Mouse (Mus musculus): ENCODE measurements around the gene Mlycd.

The Mlycd gene

DNA sequence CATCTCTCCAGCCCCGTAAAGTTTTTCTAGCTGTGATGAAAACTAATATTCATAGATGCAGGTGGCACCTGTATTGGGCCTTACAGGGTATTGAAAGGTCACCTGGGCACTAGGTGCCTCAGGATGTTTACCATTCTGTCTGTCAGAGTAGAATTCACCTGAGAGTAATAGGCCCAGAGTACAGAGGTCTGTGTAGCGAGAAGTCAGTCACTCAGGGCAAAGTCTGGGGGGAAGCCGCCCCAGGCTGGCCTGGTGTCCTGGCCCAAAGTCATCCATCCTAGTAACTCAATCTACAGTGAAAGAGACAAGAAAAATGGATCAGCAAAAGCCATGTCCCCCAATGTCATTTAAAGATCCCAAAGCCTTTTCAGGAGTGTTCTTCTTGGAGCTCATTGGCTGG, 6.2 kb downstream of the Mlycd start:
- no peak for DNase-seq (ENCODE audit: inconsistent age in 2 of 2, low spot score in 1 of 2)

GRCm38 (mm10) chr8:119403912-119404311, 9.2 kb downstream of the Mlycd start:
- DNase-seq (ENCODE audit: inconsistent age in 2 of 2, low spot score in 1 of 2) = no peak

DNA sequence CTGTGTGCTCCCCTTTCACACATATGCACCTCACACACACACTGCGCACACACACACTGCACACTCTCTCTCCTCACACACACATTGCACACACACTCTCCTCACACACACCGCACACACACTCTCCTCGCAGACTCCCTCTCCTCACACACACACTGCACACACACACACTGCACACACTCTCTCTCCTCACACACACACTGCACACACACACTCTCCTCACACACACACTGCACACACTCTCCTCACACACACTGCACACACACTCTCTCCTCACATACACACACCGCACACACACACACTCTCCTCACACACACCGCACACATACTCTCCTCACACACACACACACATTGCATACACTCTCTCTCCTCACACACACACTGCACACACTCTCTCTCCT, 10.0 kb downstream of the Mlycd start:
- DNase-seq (ENCODE audit: inconsistent age in 2 of 2, low spot score in 1 of 2) = no peak

DNA sequence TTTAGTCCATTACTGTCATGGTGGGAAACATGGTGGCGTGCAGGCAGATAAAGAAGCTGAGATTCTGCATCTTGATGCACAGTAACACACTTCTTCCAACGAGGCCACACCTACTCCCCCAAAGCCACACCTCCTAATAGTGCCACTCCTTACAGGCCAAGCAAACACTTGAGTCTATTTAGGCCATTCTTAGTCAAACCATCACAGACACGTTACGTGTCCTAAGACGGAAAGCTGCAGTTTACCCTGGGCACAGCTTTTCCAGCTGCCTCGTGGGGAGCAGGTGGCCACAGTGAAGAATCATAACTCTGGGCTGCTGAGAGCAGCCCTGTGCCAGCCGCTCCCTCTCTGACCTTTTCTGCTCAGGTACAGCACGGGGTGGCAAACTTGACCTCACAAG, 13.6 kb downstream of the Mlycd start:
- DNase-seq (ENCODE audit: inconsistent age in 2 of 2, low spot score in 1 of 2) = no peak

DNA sequence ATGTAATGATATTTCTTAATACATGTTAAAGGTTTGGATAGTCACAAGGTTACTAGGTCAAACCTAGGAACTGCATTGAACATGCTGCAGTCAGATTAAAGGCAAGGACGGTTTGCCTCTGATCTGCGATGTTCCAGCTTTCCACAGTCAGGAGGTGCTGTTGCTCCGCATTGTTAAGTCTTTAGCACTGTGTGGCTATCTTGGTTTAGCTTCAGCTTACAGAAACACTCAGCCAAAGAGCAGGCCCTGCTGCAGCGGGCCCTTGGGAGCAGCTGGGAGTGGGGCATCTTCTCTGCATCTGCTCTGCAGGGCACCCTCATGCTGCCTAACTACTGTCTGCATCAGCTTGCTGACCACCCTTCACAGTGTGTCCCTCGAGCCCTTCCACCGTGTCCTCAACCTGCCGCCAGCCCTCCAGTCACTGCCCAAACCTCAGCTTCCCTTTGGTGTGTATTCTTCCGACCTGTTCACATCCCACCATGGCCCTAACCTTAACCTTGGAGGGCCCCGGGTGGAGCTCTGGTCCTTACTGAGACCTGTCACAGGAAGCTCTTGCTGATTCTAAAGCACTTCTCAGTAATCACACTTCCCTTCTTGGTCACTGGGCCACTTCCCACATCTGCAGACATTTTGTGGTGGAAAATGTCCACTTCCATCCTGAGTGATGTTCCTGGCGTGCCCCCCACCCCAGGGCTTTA, 17.5 kb downstream of the Mlycd start:
- peak in 1 of 2 experiments; percentile 61 for DNase-seq (ENCODE audit: inconsistent age in 2 of 2, low spot score in 1 of 2)

DNA sequence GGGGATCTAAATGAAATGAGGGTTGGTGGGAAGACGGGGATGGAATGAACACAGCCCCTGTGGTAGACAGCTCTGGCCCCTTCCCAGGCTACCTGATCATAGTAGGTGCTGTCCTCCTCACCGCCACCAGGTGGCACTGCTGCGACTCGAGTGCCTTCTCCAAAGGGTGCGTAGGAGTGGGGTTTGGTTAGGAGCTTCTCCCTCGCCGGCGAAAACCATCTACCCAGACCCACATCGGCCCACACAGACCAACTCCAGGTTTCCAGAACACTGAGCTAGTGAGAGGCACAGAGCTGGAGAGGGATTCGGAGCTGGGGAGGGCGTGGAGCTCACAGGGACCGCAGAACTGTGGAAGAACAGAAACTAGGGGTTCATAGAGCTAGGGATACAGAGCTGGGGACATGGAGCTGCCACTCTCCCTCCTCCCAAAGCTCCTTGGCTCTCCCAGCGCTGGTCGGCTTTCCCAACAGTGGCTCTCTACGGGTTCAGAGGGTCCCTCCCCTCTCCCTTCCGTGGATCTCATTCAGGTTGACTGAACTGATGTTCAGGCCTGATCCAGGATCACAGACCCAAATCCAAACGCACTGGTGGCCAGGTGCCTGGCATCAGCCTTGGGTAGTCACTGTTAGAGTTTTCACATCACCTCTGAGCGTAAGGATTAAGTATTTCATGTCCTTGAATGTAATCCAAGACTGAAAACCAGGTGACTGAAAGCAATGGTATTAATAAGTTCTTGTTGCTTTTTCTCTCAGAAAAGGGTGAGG, 18.2 kb downstream of the Mlycd start:
- peak; percentile 81 to 93 for DNase-seq (ENCODE audit: inconsistent age in 2 of 2, low spot score in 1 of 2)

DNA sequence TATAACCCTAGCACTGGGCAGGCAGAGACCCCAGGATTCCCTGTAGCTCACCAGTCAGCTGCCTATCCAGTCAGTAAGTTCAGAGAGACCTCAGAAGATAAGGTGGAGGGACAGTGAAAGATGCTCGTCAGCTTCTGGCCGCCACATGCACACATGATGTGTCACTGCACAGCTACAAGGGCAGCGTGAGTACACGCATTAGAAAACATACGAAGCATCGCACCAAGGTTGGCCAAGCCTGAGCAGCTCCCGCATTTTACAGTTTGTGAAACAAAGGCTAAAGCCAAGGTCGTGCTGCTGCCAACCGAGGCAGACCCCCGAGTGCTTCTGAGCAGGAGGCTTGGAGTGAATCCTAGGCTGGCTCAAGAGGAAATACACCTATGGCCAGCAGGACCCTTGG, 18.9 kb downstream of the Mlycd start:
- DNase-seq (ENCODE audit: inconsistent age in 2 of 2, low spot score in 1 of 2) = peak; percentile 72 to 81

DNA sequence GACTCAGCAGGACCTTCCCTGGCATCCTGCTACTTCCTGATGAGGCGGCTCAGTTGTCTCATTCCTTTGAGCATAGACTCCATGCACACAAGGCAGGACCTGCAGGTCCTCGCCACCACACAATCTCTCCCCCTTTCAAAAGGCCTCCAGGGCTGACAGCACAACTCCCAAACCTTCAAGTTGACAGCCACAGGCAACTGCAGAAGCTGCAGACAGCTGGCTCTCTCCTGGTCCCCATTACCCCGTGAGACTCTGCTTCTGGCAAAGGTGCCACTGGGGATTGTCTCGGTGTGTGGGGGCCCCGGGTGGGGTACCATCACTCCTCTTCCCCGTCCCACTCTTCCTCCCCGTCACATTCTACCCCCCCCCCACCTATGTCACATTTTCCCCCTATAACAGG, 25.6 kb downstream of the Mlycd start:
- no peak for DNase-seq (ENCODE audit: inconsistent age in 2 of 2, low spot score in 1 of 2)

GRCm38 (mm10) chr8:119421603-119422122, 27.0 kb downstream of the Mlycd start:
- DNase-seq (ENCODE audit: inconsistent age in 2 of 2, low spot score in 1 of 2) = no peak

- DNase-seq (ENCODE audit: inconsistent age in 2 of 2, low spot score in 1 of 2) = peak; percentile 65 to 87
These were observed 27.5 kb downstream of the Mlycd start for GRCm38 (mm10) chr8:119422123-119422711.

- DNase-seq (ENCODE audit: inconsistent age in 2 of 2, low spot score in 1 of 2) = peak; percentile 71 to 90
These were observed 29.0 kb downstream of the Mlycd start for GRCm38 (mm10) chr8:119423631-119424141.

- no peak for DNase-seq (ENCODE audit: inconsistent age in 2 of 2, low spot score in 1 of 2)
These were observed 29.6 kb downstream of the Mlycd start for GRCm38 (mm10) chr8:119424199-119424733.

DNA sequence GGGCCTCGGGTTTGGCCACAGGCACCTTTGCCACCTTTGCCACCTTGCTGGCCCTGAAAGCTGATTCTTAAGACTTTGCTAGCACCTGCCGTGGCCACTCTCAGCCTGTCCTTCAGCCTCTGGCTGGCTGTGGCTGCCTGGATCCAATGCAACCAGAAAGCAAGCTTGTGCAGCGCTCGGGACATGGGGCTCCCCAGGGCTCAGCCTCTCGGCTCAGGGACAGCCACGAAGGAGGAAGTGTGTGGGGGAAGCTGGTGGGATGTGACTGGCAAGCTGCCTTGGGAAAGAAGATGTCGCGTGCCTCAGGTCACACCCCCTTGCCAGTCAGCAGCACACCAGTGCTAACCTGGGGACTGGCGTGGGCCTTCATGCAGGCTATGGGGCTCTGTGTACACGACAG, 30.1 kb downstream of the Mlycd start:
- DNase-seq (ENCODE audit: inconsistent age in 2 of 2, low spot score in 1 of 2) = peak; percentile 64 to 82

DNA sequence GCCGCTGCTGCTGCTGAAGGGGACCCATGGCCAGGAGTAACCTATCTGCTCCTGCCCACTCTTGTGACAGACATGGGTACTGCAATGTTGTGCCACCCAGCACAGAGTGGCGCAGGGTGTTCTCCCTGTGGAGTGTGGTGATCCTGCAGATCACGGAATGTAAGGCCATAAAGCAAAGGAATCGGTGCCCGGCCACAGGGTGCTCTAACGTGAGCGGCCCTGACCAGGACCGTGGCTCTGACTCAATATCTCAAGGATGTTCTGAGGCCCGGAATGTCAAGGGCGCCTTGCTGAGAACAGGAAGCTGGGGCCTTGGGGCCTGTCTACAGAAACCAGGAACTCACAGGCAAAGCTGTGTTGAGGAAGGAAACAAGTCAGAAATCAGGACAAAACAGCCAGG, 30.9 kb downstream of the Mlycd start:
- peak; percentile 95 to 97 for DNase-seq (ENCODE audit: inconsistent age in 2 of 2, low spot score in 1 of 2)

- DNase-seq (ENCODE audit: inconsistent age in 2 of 2, low spot score in 1 of 2) = peak; percentile 69 to 90
These were observed 31.5 kb downstream of the Mlycd start for GRCm38 (mm10) chr8:119426069-119426735.

DNA sequence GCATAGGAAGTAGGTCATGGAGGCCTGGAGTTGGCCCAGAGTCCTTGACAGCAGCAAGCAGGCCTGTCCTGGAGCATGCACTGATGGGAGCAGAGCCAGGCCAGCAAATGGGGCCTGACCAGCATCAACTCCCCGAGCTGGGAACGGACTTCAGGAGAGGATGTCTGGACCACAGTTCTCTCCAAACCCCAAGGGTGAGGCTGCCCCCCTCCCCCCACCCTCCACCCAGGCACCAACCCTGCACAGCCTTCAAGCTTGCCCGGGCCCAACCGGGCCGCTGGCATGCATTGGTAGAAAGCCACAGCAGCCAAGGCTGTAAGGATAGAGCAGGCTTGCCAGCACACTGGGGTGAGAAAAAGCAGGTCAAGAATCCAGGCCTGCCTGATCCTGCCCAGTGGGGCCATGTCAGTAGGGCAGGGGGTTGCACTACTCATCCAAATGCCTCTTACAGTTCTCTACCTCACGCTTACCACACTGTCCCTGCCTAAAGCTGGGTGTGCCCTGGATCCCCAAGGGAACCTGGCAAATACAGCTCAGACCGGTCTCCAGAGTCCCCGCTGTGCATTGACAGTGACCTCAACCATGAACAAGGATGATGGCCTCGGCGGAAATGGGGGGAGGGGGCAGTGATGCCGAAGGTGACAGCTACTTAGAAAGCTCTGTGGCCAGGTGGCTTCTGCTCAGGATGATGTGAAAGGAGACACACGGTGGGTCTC, 33.1 kb downstream of the Mlycd start:
- DNase-seq (ENCODE audit: inconsistent age in 2 of 2, low spot score in 1 of 2) = peak; percentile 70 to 85

DNA sequence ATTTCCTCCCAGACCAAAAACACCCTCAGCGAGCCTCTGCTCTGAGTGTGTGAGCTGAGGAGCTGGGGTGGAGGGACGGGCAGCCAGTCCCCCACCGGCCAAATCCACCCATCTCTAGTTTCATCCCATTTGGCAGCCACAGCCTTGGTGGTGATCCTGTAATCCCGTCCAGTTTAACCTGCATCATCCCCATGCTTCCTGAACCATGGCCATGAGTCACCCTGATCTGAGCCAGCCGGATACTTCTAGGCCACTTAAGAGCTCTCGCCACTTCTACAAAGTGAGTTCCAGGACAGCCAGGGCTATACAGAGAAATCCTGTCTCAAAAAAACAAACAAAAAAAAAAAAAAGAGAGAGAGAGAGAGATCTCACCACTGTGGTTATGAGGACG, 33.7 kb downstream of the Mlycd start:
- peak; percentile 66 to 83 for DNase-seq (ENCODE audit: inconsistent age in 2 of 2, low spot score in 1 of 2)

GRCm38 (mm10) chr8:119428766-119429327, 34.2 kb downstream of the Mlycd start:
- peak; percentile 30 to 56 for DNase-seq (ENCODE audit: inconsistent age in 2 of 2, low spot score in 1 of 2)

DNA sequence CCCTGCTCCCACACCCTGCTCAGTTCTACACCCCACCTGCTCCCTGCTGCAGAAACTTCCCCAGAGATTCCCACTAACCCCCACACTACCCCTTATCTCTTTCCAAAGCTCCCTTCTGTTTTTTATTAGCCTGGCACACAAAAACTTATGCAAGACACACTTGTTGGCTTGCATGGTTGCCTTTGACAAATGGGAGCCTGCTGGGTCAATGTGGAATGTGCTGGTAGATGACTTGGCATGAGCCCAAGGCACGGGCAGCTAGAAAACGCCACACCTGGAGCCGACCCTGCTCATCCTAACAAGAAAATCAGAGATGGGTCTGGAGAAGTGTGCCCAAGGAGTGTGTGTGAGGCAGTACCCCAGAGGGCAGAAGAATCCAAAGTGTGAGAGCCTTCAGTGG, 34.9 kb downstream of the Mlycd start:
- peak in 1 of 2 experiments; percentile 59 for DNase-seq (ENCODE audit: inconsistent age in 2 of 2, low spot score in 1 of 2)

GRCm38 (mm10) chr8:119430250-119430649, 35.6 kb downstream of the Mlycd start:
- no peak for DNase-seq (ENCODE audit: inconsistent age in 2 of 2, low spot score in 1 of 2)
